Mouse (Mus musculus) myocyte (in vitro differentiated cells): ENCODE measurements around the gene Snrpg. TPM values are rescaled to one million over a fixed set of nuclear protein-coding genes. Genes with fewer than 3 reads are reported as not detected.

Source experiments
- H3K27me3 ChIP-seq: one replicate; pipeline ENCODE4 v1.6.1; 2011; ENCODE audit not compliant: control insufficient read depth, insufficient read depth, insufficient read length
- H3K36me3 ChIP-seq: one replicate; pipeline ENCODE4 v1.6.1; 2011; ENCODE audit not compliant: control insufficient read depth, insufficient read depth
- H3K4me2 ChIP-seq: one replicate; pipeline ENCODE4 v1.6.1; 2011; ENCODE audit warnings: low read depth, control low read depth
- H3K4me3 ChIP-seq: one replicate; pipeline ENCODE4 v1.5.1; 2011; ENCODE audit warnings: mild to moderate bottlenecking, control low read depth, moderate library complexity
- H3K79me2 ChIP-seq: one replicate; pipeline ENCODE4 v1.6.1; 2011; ENCODE audit not compliant: control insufficient read depth, insufficient read depth
- H3ac ChIP-seq: one replicate; pipeline ENCODE4 v1.6.1; 2011; ENCODE audit not compliant: control insufficient read depth, insufficient read length
- CEBPB ChIP-seq: IDR thresholded peaks from 2 replicates; pipeline ENCODE4 v1.6.1; 2011; ENCODE audit warnings: mild to moderate bottlenecking, moderate library complexity; ENCODE audit not compliant: poor library complexity, insufficient read depth, severe bottlenecking
- E2F4 ChIP-seq: IDR thresholded peaks from one replicate; pipeline ENCODE4 v1.6.1; 2011; ENCODE audit warnings: mild to moderate bottlenecking, control low read depth, moderate library complexity; ENCODE audit not compliant: insufficient read depth
- MAX ChIP-seq: IDR thresholded peaks from one replicate; pipeline ENCODE4 v1.6.1; 2011; ENCODE audit warnings: low read depth, mild to moderate bottlenecking, control low read depth
- MYOD1 ChIP-seq, 3 experiments: IDR thresholded peaks; one replicate each; pipeline ENCODE4 v1.6.1; 2011; ENCODE audit warnings: control low read depth in 2 of 3, low read depth in 2 of 3, mild to moderate bottlenecking in 2 of 3, moderate library complexity in 1 of 3; ENCODE audit not compliant: insufficient read length in 2 of 3, control insufficient read depth in 1 of 3
- MYOG ChIP-seq, 3 experiments: IDR thresholded peaks; one replicate each; pipeline ENCODE4 v1.6.1; 2011; ENCODE audit warnings: control low read depth in 2 of 3, low read depth in 2 of 3, mild to moderate bottlenecking in 2 of 3; ENCODE audit not compliant: insufficient read length in 2 of 3, control insufficient read depth in 1 of 3, insufficient read depth in 1 of 3
- POLR2A ChIP-seq: IDR thresholded peaks from one replicate; pipeline ENCODE4 v1.6.1; 2011; ENCODE audit warnings: low read depth, mild to moderate bottlenecking, control low read depth, moderate library complexity; ENCODE audit not compliant: insufficient read length
- POLR2AphosphoS2 ChIP-seq: IDR thresholded peaks from one replicate; pipeline ENCODE4 v1.6.1; 2011; ENCODE audit warnings: low read depth, control low read depth; ENCODE audit not compliant: insufficient read length
- REST ChIP-seq: IDR thresholded peaks from one replicate; pipeline ENCODE4 v1.6.1; 2011; ENCODE audit warnings: mild to moderate bottlenecking, control low read depth, moderate library complexity; ENCODE audit not compliant: insufficient read depth, insufficient read length
- SRF ChIP-seq: IDR thresholded peaks from one replicate; pipeline ENCODE4 v1.6.1; 2011; ENCODE audit warnings: low read depth; ENCODE audit not compliant: control insufficient read depth, insufficient read length
- TCF12 ChIP-seq: IDR thresholded peaks from one replicate; pipeline ENCODE4 v1.6.1; 2011; ENCODE audit warnings: mild to moderate bottlenecking, control low read depth; ENCODE audit not compliant: poor library complexity, insufficient read depth, severe bottlenecking
- TCF3 ChIP-seq: IDR thresholded peaks from one replicate; pipeline ENCODE4 v1.6.1; 2011; ENCODE audit warnings: low read depth, control low read depth; ENCODE audit not compliant: insufficient read length
- USF1 ChIP-seq: IDR thresholded peaks from one replicate; pipeline ENCODE4 v1.6.1; 2011; ENCODE audit warnings: low read depth, mild to moderate bottlenecking, control low read depth, moderate library complexity
- polyA plus RNA-seq: library from polyadenylated mRNA; unstranded; fragments of >200 nt; fragmentation: generic; extraction: Trizol; gene quantifications from one replicate; pipeline ENCODE4 v1.2.1, GENCODE M21; 2012; ENCODE audit warnings: missing spikeins

The Snrpg gene
- polyA plus RNA-seq, 1 experiment = 188 TPM

- TF ChIP-seq E2F4 = no peak
- no peak for TF ChIP-seq TCF12
- TF ChIP-seq MYOG (IDR thresholded peaks at IDR 0.05; ENCODE audit: control insufficient read depth in 1 of 3, insufficient read depth in 1 of 3, insufficient read length in 2 of 3, low read depth in 2 of 3) = no peak
- no peak for TF ChIP-seq TCF3
- no peak for TF ChIP-seq MAX
- TF ChIP-seq MYOD1 (IDR thresholded peaks at IDR 0.05; ENCODE audit: control insufficient read depth in 1 of 3, insufficient read length in 2 of 3, low read depth in 2 of 3) = no peak
- TF ChIP-seq REST = no peak
- TF ChIP-seq USF1 = no peak
- TF ChIP-seq POLR2AphosphoS2 = no peak
- TF ChIP-seq CEBPB = no peak
- TF ChIP-seq SRF = no peak
- no peak for TF ChIP-seq POLR2A
Measured at GRCm38 (mm10) chr6:86402681-86403607, 31.8 kb downstream of the Snrpg start.

GRCm38 (mm10) chr6:86403728-86404099 is 32.6 kb downstream of the Snrpg start:
- peaks cover 5% of the 10 kb centered on the region for H3K36me3 ChIP-seq
- H3K79me2 ChIP-seq = peaks cover 43% of the 10 kb centered on the region
- peak overlapping the region; percentile 90 for H3K4me3 ChIP-seq
- H3K4me2 ChIP-seq = peak overlapping the region; percentile 77
- H3ac ChIP-seq = peak overlapping the region; percentile 93
- TF ChIP-seq MYOG (IDR thresholded peaks at IDR 0.05; ENCODE audit: control insufficient read depth in 1 of 3, insufficient read depth in 1 of 3, insufficient read length in 2 of 3, low read depth in 2 of 3) (no peak), REST (no peak), E2F4 (no peak), MAX (no peak), USF1 (no peak), CEBPB (peak; percentile 21; the same call in 1 of the 2 replicates)
- H3K27me3 ChIP-seq = no peaks in the 10 kb centered on the region

More at GRCm38 (mm10) chr6:86402681-86403607, 31.8 kb downstream of the Snrpg start:
- Histone ChIP-seq H3K79me2 (peaks cover 36% of the 10 kb centered on the region), H3ac (no peak overlapping the region), H3K4me3 (peak overlapping the region; percentile 90), H3K4me2 (peak overlapping the region; percentile 77), H3K27me3 (no peaks in the 10 kb centered on the region), H3K36me3 (peaks cover 5% of the 10 kb centered on the region)

GRCm38 (mm10) chr6:86404100-86404861 is 33.2 kb downstream of the Snrpg start, which contains the start of gene Tia1:
Gene Tia1 (plus strand): TSS chr6:86404219.
- Histone ChIP-seq H3K36me3 (peaks cover 5% of the 10 kb centered on the region), H3K4me3 (peak within 1 kb of the TSS; percentile 90), H3ac (peak within 1 kb of the TSS; percentile 93), H3K79me2 (peaks cover 49% of the 10 kb centered on the region), H3K4me2 (peak within 1 kb of the TSS; percentile 89), H3K27me3 (no peaks in the 10 kb centered on the region)
- TF ChIP-seq MYOD1 (IDR thresholded peaks at IDR 0.05; ENCODE audit: control insufficient read depth in 1 of 3, insufficient read length in 2 of 3, low read depth in 2 of 3) (peak in 1 of 3 experiments; percentile 8), CEBPB (no peak), POLR2A (peak; percentile 62), POLR2AphosphoS2 (peak; percentile 78)

GRCm38 (mm10) chr6:86404996-86405395 is 33.9 kb downstream of the Snrpg start:
- H3K36me3 ChIP-seq = peaks cover 5% of the 10 kb centered on the region
- peaks cover 56% of the 10 kb centered on the region for H3K79me2 ChIP-seq
- no peaks in the 10 kb centered on the region for H3K27me3 ChIP-seq
- H3K4me2 ChIP-seq = peak overlapping the region; percentile 89
- TF ChIP-seq USF1 = no peak
- 0 out of 2 replicates have a peak, but pooled peaks have one; percentile 29 for TF ChIP-seq CEBPB
- no peak for TF ChIP-seq E2F4
- no peak for TF ChIP-seq REST
- H3K4me3 ChIP-seq = peak overlapping the region; percentile 90
- peak overlapping the region; percentile 93 for H3ac ChIP-seq

GRCm38 (mm10) chr6:86406306-86406705 is 35.2 kb downstream of the Snrpg start:
- H3K27me3 ChIP-seq = no peaks in the 10 kb centered on the region

More at GRCm38 (mm10) chr6:86406306-86406705, 35.2 kb downstream of the Snrpg start:
- Histone ChIP-seq H3K4me2 (peak overlapping the region; percentile 89), H3K79me2 (peaks cover 69% of the 10 kb centered on the region), H3K4me3 (peak overlapping the region; percentile 90), H3K36me3 (peaks cover 5% of the 10 kb centered on the region), H3ac (no peak overlapping the region)
- TF ChIP-seq MYOG (IDR thresholded peaks at IDR 0.05; ENCODE audit: control insufficient read depth in 1 of 3, insufficient read depth in 1 of 3, insufficient read length in 2 of 3, low read depth in 2 of 3) (no peak), MYOD1 (IDR thresholded peaks at IDR 0.05; ENCODE audit: control insufficient read depth in 1 of 3, insufficient read length in 2 of 3, low read depth in 2 of 3) (peak in 1 of 3 experiments; percentile 28)
